Mouse (Mus musculus) midbrain, embryonic 16.5 days (tissue): ENCODE measurements around the gene Clec12a. TPM values are rescaled to one million over a fixed set of nuclear protein-coding genes. Genes with fewer than 3 reads are reported as not detected.

Experiments
- ATAC-seq: fragments of 200-750 bp; cut with Nextera tagmentation; 2 replicates; pipeline ENCODE4 v1.8.0; 2017; ENCODE audit warnings: moderate TSS enrichment
- H3K27ac ChIP-seq: fragments of 300-500 bp; sonication (generic); 2 replicates; pipeline ENCODE4 v1.5.1; 2014; ENCODE audit warnings: mild to moderate bottlenecking, low read length, mixed read lengths
- H3K27me3 ChIP-seq: fragments of 300-500 bp; sonication (generic); 2 replicates; pipeline ENCODE4 v1.6.1; 2014; ENCODE audit warnings: low read depth, low read length, mixed read lengths; ENCODE audit not compliant: control insufficient read depth, insufficient read depth
- H3K36me3 ChIP-seq: fragments of 300-500 bp; sonication (generic); 2 replicates; pipeline ENCODE4 v1.6.1; 2014; ENCODE audit warnings: mild to moderate bottlenecking, low read length, moderate library complexity, mixed read lengths; ENCODE audit not compliant: control insufficient read depth, insufficient read depth
- H3K4me1 ChIP-seq: fragments of 300-500 bp; sonication (generic); 2 replicates; pipeline ENCODE4 v1.6.1; 2014; ENCODE audit warnings: mild to moderate bottlenecking, low read length, mixed read lengths; ENCODE audit not compliant: control insufficient read depth, insufficient read depth
- H3K4me2 ChIP-seq: fragments of 300-500 bp; sonication (generic); 2 replicates; pipeline ENCODE4 v1.6.1; 2014; ENCODE audit warnings: mild to moderate bottlenecking, low read length, mixed read lengths
- H3K4me3 ChIP-seq: fragments of 300-500 bp; sonication (generic); 2 replicates; pipeline ENCODE4 v1.5.1; 2014; ENCODE audit warnings: low read depth, mild to moderate bottlenecking, low read length, moderate library complexity, mixed read lengths
- H3K9ac ChIP-seq: fragments of 300-500 bp; sonication (generic); 2 replicates; pipeline ENCODE4 v1.6.1; 2014; ENCODE audit warnings: low read depth, low read length, mixed read lengths
- H3K9me3 ChIP-seq: fragments of 300-500 bp; sonication (generic); replicated peaks from 2 replicates; pipeline ENCODE4 v1.6.1; 2014; ENCODE audit warnings: mild to moderate bottlenecking, low read length, mixed read lengths; ENCODE audit not compliant: control insufficient read depth, poor library complexity, severe bottlenecking
- WGBS: fragments of 180-500 bp; shearing (Covaris S2); extraction: QIAGEN DNeasy Blood & Tissue Kit; methylation state at CpG from one replicate; pipeline ENCODE4 v1.1.7; 2014; 5-methylcytosine and 5-hydroxymethylcytosine counted together
- polyA plus RNA-seq: library from polyadenylated mRNA; unstranded; fragments of >200 nt; fragmentation: Nextera tagmentation; extraction: Ambion mirVana; gene quantifications from 2 replicates; pipeline ENCODE4 v1.2.1, GENCODE M21; 2015

Clec12a gene
- polyA plus RNA-seq, 1 experiment from 2014 or later, result 0.28 TPM

- no peaks in the 10 kb centered on the region for H3K9me3 ChIP-seq
- WGBS, result 84% methylated on average over 2 of the region's 2 CpGs
- H3K4me1 ChIP-seq, result no peaks in the 10 kb centered on the region
- H3K4me2 ChIP-seq, result no peak within 1 kb of the TSS
- no peak within 1 kb of the TSS for H3K4me3 ChIP-seq
- H3K36me3 ChIP-seq, result no peaks in the 10 kb centered on the region
- ATAC-seq, result no peak
- no peaks in the 10 kb centered on the region for H3K27me3 ChIP-seq
- H3K9ac ChIP-seq, result no peak within 1 kb of the TSS
- H3K27ac ChIP-seq, result no peak within 1 kb of the TSS
Observed at GRCm38 (mm10) chr6:129408562-129408961, 66.1 kb downstream of the Clec12a start, which contains the start of gene Clec9a. Clec9a (plus strand) TSS chr6:129408862.

DNA sequence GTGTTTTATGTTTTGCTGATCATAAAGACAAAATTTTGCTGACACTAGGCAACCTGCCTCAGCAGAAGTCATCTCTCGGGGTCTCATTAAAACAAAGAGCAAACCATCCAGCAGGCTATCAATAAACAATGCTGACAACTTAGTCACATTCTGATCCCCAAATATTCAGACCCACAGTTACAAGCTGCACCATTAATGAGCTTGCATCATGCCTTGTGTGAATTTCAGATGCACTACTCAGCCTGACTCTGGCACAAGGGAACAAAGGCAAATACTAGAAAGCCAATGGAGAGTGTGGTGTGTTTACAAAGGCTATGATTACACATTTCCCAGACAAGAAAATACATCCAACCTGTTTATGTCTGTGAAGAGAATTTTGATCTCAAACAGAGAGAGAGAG is 71.7 kb downstream of the Clec12a start:
- Histone ChIP-seq H3K4me2 (no peak overlapping the region), H3K4me1 (no peaks in the 10 kb centered on the region), H3K9ac (no peak overlapping the region), H3K9me3 (no peaks in the 10 kb centered on the region), H3K27ac (no peak overlapping the region; the same call in 1 of the 2 replicates), H3K36me3 (no peaks in the 10 kb centered on the region), H3K4me3 (no peak overlapping the region), H3K27me3 (no peaks in the 10 kb centered on the region)
- 77% methylated on average over 1 of the region's 1 CpGs for WGBS
- peak; percentile 82 for ATAC-seq

Other genes starting within 250 kb of the Clec12a start
- gene Clec2e, start 241.8 kb upstream of the Clec12a start, polyA plus RNA-seq, result not detected in 2 replicates
- not detected in 2 replicates for gene Clec2d, start 162.1 kb upstream of the Clec12a start, polyA plus RNA-seq
- not detected in 2 replicates for gene Cd69, start 67.3 kb upstream of the Clec12a start, polyA plus RNA-seq
- gene 4922502D21Rik, start 10.9 kb upstream of the Clec12a start, polyA plus RNA-seq, result not detected in 2 replicates
- gene Clec12b, start 43.2 kb downstream of the Clec12a start, polyA plus RNA-seq, result 0.45 TPM in 1 of 2 replicates, not detected in the other
- gene Clec1b, start 54.6 kb downstream of the Clec12a start, polyA plus RNA-seq, result 0.34 and 0.65 TPM in 2 replicates
- gene Clec9a, start 66.2 kb downstream of the Clec12a start, polyA plus RNA-seq, result 0.45 and 0.47 TPM in 2 replicates
- 1.6 and 2.1 TPM in 2 replicates for gene Clec1a, start 109.3 kb downstream of the Clec12a start, polyA plus RNA-seq
- not detected in 2 replicates for gene Olr1, start 164.5 kb downstream of the Clec12a start, polyA plus RNA-seq
- not detected in 2 replicates for gene Tmem52b, start 169.9 kb downstream of the Clec12a start, polyA plus RNA-seq
- gene Gabarapl1, start 190.5 kb downstream of the Clec12a start, polyA plus RNA-seq, result 226 and 237 TPM in 2 replicates
- gene Klre1, start 235.2 kb downstream of the Clec12a start, polyA plus RNA-seq, result not detected in 2 replicates
- gene Klrd1, start 249.1 kb downstream of the Clec12a start, polyA plus RNA-seq, result not detected in 2 replicates